Comparison of ENCODE assay signal across 11 mouse cellular contexts in the genomic region with DNA sequence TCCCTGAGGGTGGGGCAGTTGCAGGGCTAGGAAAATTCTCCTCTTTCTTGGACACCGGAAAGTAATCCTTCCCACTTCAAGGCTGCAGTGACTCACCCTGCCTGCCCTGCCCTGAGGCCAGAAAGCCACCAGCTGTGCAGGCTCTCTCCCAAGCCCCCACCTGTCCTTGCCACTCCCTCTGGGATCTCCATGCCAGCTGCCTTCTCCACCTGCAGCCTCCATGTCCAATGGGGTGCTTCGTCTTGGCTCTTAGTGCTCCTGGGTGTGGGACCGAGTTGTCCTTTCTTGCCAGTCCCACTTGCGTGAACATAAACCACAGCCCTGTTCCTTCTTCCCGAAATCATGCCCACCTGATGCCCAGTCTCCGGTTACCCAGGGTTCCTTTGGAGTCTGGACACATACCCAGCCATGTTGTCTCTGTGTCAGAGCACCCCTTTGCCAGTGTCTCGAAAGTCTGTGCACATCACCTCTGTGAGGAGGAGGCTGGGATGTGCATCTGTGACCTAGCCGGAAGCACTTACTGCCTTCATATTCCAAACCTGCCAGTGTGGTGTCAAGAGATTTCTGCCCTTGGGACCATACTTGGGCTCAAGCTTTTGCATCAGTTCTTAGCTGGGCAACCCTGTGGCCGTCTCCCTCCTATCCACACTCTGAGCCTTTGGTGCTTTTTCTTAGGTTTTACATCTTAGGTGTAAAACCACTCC. TPM values are rescaled to one million over a fixed set of nuclear protein-coding genes. Genes with fewer than 3 reads are reported as not detected.
DNase-seq lines count a peak whose midpoint lies in the region; ATAC-seq and TF ChIP-seq lines count a peak whose summit lies in the region.
"Had no signal": no experiment of that assay in that cellular context is flagged by ENCODE, and none has a peak within 500 bp of the region (broad histone marks: within the 10 kb centered on the region; RNA-seq: fewer than 3 reads in every experiment).

No protein-coding gene starts in this region.

- TF ChIP-seq EP300 in heart, adult 2 months (IDR thresholded peaks at IDR 0.05; ENCODE audit: insufficient read depth, low read depth, low read length): no peak

- H3K9ac ChIP-seq in heart, embryonic 15.5 days: no peak overlapping the region
- H3K9ac ChIP-seq in heart, adult 2 months (ENCODE audit: low read depth, low read length): no peak overlapping the region
- peak overlapping the region; percentile 94 for H3K9ac ChIP-seq in forebrain, embryonic 15.5 days (replicated peaks)
- H3K9ac ChIP-seq in midbrain, embryonic 14.5 days (replicated peaks; ENCODE audit: low read length): peak overlapping the region; percentile 93
- H3K9ac ChIP-seq: liver, embryonic 14.5 days had no signal

- intact Hi-C loops in heart, adult 2 months (cut with DNase I): loop anchor here (5.0 kb wide), 1 partner anchor 47 kb away; no protein-coding TSS in a partner anchor

- no peak for TF ChIP-seq POLR2A in heart, adult 2 months (IDR thresholded peaks at IDR 0.05; ENCODE audit: insufficient read depth, low read depth, low read length)

- H3K27ac ChIP-seq in heart, embryonic 15.5 days: no peak overlapping the region
- no peak overlapping the region for H3K27ac ChIP-seq in heart, adult 2 months
- peak overlapping the region; percentile 95 for H3K27ac ChIP-seq in forebrain, embryonic 15.5 days (replicated peaks)
- H3K27ac ChIP-seq in midbrain, embryonic 14.5 days (replicated peaks; ENCODE audit: low read depth, low read length): peak overlapping the region; percentile 96
- H3K27ac ChIP-seq: liver, embryonic 14.5 days had no signal

- WGBS in heart, embryonic 15.5 days: 80% methylated on average over 9 of the region's 9 CpGs
- 83% methylated on average over 9 of the region's 9 CpGs for WGBS in heart, adult 2 months
- 68% methylated on average over 9 of the region's 9 CpGs for WGBS in forebrain, embryonic 15.5 days
- 61% methylated on average over 9 of the region's 9 CpGs for WGBS in midbrain, embryonic 14.5 days

- no peak for TF ChIP-seq CTCF in heart, adult 2 months (IDR thresholded peaks at IDR 0.05)

- H3K4me2 ChIP-seq in heart, embryonic 15.5 days: no peak overlapping the region
- peak overlapping the region; percentile 69 for H3K4me2 ChIP-seq in forebrain, embryonic 15.5 days (replicated peaks)
- peak overlapping the region; percentile 95 for H3K4me2 ChIP-seq in midbrain, embryonic 14.5 days (ENCODE audit: low read length)

- no peak for ATAC-seq in heart, embryonic 15.5 days (replicated peaks; ENCODE audit: insufficient number of reproducible peaks, insufficient read depth, low FRiP score, low read depth)
- no peak for ATAC-seq in forebrain, embryonic 15.5 days (replicated peaks)
- no peak for ATAC-seq in midbrain, embryonic 14.5 days (ENCODE audit: low FRiP score, low TSS enrichment)
- ATAC-seq in erythroid progenitor cell, adult 5-6 weeks (replicated peaks; ENCODE audit: low FRiP score, poor library complexity, severe bottlenecking): no peak

- H3K79me2 ChIP-seq in heart, adult 2 months (replicated peaks; ENCODE audit: control insufficient read depth, insufficient read depth, low read length): no peaks in the 10 kb centered on the region

- H3K27me3 ChIP-seq in heart, embryonic 15.5 days: peaks cover 50% of the 10 kb centered on the region
- peaks cover 5% of the 10 kb centered on the region for H3K27me3 ChIP-seq in heart, adult 2 months (ENCODE audit: control insufficient read depth, insufficient read depth, low read length)
- H3K27me3 ChIP-seq in forebrain, embryonic 15.5 days: 0 out of 2 replicates have a peak, but pooled peaks cover 3% of the 10 kb centered on the region
- H3K27me3 ChIP-seq in midbrain, embryonic 14.5 days (ENCODE audit: control insufficient read depth, insufficient read depth, low read length): no peaks in the 10 kb centered on the region; the same call in 1 of the 2 replicates

- DNase-seq in heart, adult 2 months: no peak
- peak; percentile 57 to 64 for DNase-seq in cerebellum, adult 18-20 months
- DNase-seq in midbrain, embryonic 14.5 days: no peak
- DNase-seq in gastrocnemius, postnatal 10 days: no peak
- DNase-seq in kidney, postnatal 14 days: no peak
- DNase-seq: kidney, adult 18-20 months had no signal

- H3K36me3 ChIP-seq in heart, embryonic 15.5 days: no peaks in the 10 kb centered on the region
- H3K36me3 ChIP-seq in heart, adult 2 months (ENCODE audit: control insufficient read depth, insufficient read depth, low read length): no peaks in the 10 kb centered on the region
- peaks cover 15% of the 10 kb centered on the region for H3K36me3 ChIP-seq in forebrain, embryonic 15.5 days
- H3K36me3 ChIP-seq in midbrain, embryonic 14.5 days (ENCODE audit: control insufficient read depth, insufficient read depth, low read length): peaks cover 13% of the 10 kb centered on the region

- H3K4me3 ChIP-seq in heart, embryonic 15.5 days: peak overlapping the region; percentile 43; the same call in 1 of the 2 replicates
- no peak overlapping the region for H3K4me3 ChIP-seq in heart, adult 2 months
- H3K4me3 ChIP-seq in forebrain, embryonic 15.5 days: peak overlapping the region; percentile 86
- peak overlapping the region; percentile 89 for H3K4me3 ChIP-seq in midbrain, embryonic 14.5 days (replicated peaks; ENCODE audit: low read depth, low read length)

- H3K4me1 ChIP-seq in heart, embryonic 15.5 days (replicated peaks): peaks cover 27% of the 10 kb centered on the region
- H3K4me1 ChIP-seq in heart, adult 2 months (ENCODE audit: control insufficient read depth, insufficient read depth, low read length): peaks cover 5% of the 10 kb centered on the region
- H3K4me1 ChIP-seq in forebrain, embryonic 15.5 days: peaks cover 61% of the 10 kb centered on the region
- peaks cover 53% of the 10 kb centered on the region for H3K4me1 ChIP-seq in midbrain, embryonic 14.5 days (ENCODE audit: control insufficient read depth, insufficient read depth, low read length)

- H3K9me3 ChIP-seq in heart, embryonic 15.5 days (replicated peaks): no peaks in the 10 kb centered on the region
- no peaks in the 10 kb centered on the region for H3K9me3 ChIP-seq in forebrain, embryonic 15.5 days
- H3K9me3 ChIP-seq in midbrain, embryonic 14.5 days (ENCODE audit: control insufficient read depth, low read length): no peaks in the 10 kb centered on the region

RNA-seq across cellular contexts. Expression of a gene that starts 1.4 kb away (rescaled TPM):
- 0.64 and 2.5 TPM in 2 replicates for polyA plus RNA-seq in heart, embryonic 15.5 days (2015; fragmentation: Nextera tagmentation; extraction: Ambion mirVana)
- total RNA-seq in heart, adult 2 months (2021): under 1 TPM in 1 of 2 experiments, not detected in 1; 0.66 TPM
- 0.23 and 0.32 TPM in 2 replicates for polyA plus RNA-seq in heart, adult 2 months (2012; rRNA removed)
- polyA plus RNA-seq in forebrain, embryonic 15.5 days (2015; fragmentation: Nextera tagmentation; extraction: Ambion mirVana): 149 and 150 TPM in 2 replicates
- 113 and 165 TPM in 2 replicates for polyA plus RNA-seq in midbrain, embryonic 14.5 days (2014; fragmentation: Nextera tagmentation; extraction: Ambion mirVana)
- not detected in 2 replicates for total RNA-seq in erythroid progenitor cell, adult 5-6 weeks (2015; ENCODE audit: low replicate concordance)
- not detected in 2 replicates for total RNA-seq in erythroid progenitor cell, adult 5-6 weeks (2017; ENCODE audit: low replicate concordance)
- total RNA-seq in gastrocnemius, postnatal 10 days (2021): 1 to 10 TPM in 1 of 2 experiments, under 1 TPM in 1; 0.87 to 1.9 TPM

RNA-seq across cellular contexts. Expression of a gene that starts 13.2 kb away (rescaled TPM):
- 293 and 321 TPM in 2 replicates for polyA plus RNA-seq in heart, embryonic 15.5 days (2015; fragmentation: Nextera tagmentation; extraction: Ambion mirVana)
- total RNA-seq in heart, adult 2 months (2021): 100 to 1,000 TPM; 196 to 213 TPM
- polyA plus RNA-seq in heart, adult 2 months (2012; rRNA removed): 307 and 331 TPM in 2 replicates
- polyA plus RNA-seq in forebrain, embryonic 15.5 days (2015; fragmentation: Nextera tagmentation; extraction: Ambion mirVana): 144 TPM in 2 replicates
- 132 and 144 TPM in 2 replicates for polyA plus RNA-seq in midbrain, embryonic 14.5 days (2014; fragmentation: Nextera tagmentation; extraction: Ambion mirVana)
- total RNA-seq in erythroid progenitor cell, adult 5-6 weeks (2015; ENCODE audit: low replicate concordance): 211 and 271 TPM in 2 replicates
- total RNA-seq in erythroid progenitor cell, adult 5-6 weeks (2017; ENCODE audit: low replicate concordance): 78.9 and 80.8 TPM in 2 replicates
- total RNA-seq in gastrocnemius, postnatal 10 days (2021): 10 to 100 TPM; 51.7 to 53.5 TPM

RNA-seq across cellular contexts. Expression of a gene that starts 28.6 kb away (rescaled TPM):
- polyA plus RNA-seq in heart, embryonic 15.5 days (2015; fragmentation: Nextera tagmentation; extraction: Ambion mirVana): 20.2 and 31.9 TPM in 2 replicates
- total RNA-seq in heart, adult 2 months (2021): 10 to 100 TPM in 1 of 2 experiments, under 1 TPM in 1; 0.42 to 10.3 TPM
- 0.91 and 4.4 TPM in 2 replicates for polyA plus RNA-seq in heart, adult 2 months (2012; rRNA removed)
- 1.9 and 2.6 TPM in 2 replicates for polyA plus RNA-seq in forebrain, embryonic 15.5 days (2015; fragmentation: Nextera tagmentation; extraction: Ambion mirVana)
- 0.51 and 2.3 TPM in 2 replicates for polyA plus RNA-seq in midbrain, embryonic 14.5 days (2014; fragmentation: Nextera tagmentation; extraction: Ambion mirVana)
- 5,198 and 5,361 TPM in 2 replicates for total RNA-seq in erythroid progenitor cell, adult 5-6 weeks (2015; ENCODE audit: low replicate concordance)
- 5,184 and 5,388 TPM in 2 replicates for total RNA-seq in erythroid progenitor cell, adult 5-6 weeks (2017; ENCODE audit: low replicate concordance)
- 10 to 100 TPM in 1 of 2 experiments, 1 to 10 TPM in 1; 2.1 to 10.7 TPM for total RNA-seq in gastrocnemius, postnatal 10 days (2021)
- polyA plus RNA-seq: testis, adult 2 months had no signal

RNA-seq across cellular contexts. Expression of a gene that starts 35.5 kb away (rescaled TPM):
- 198 and 242 TPM in 2 replicates for polyA plus RNA-seq in heart, embryonic 15.5 days (2015; fragmentation: Nextera tagmentation; extraction: Ambion mirVana)
- total RNA-seq in heart, adult 2 months (2021): 10 to 100 TPM; 83.4 to 86.9 TPM
- polyA plus RNA-seq in heart, adult 2 months (2012; rRNA removed): 118 and 119 TPM in 2 replicates
- 61.8 and 62.0 TPM in 2 replicates for polyA plus RNA-seq in forebrain, embryonic 15.5 days (2015; fragmentation: Nextera tagmentation; extraction: Ambion mirVana)
- 33.1 and 45.5 TPM in 2 replicates for polyA plus RNA-seq in midbrain, embryonic 14.5 days (2014; fragmentation: Nextera tagmentation; extraction: Ambion mirVana)
- total RNA-seq in erythroid progenitor cell, adult 5-6 weeks (2015; ENCODE audit: low replicate concordance): 90.1 and 125 TPM in 2 replicates
- 38.5 and 49.9 TPM in 2 replicates for total RNA-seq in erythroid progenitor cell, adult 5-6 weeks (2017; ENCODE audit: low replicate concordance)
- 10 to 100 TPM; 81.6 to 93.6 TPM for total RNA-seq in gastrocnemius, postnatal 10 days (2021)

RNA-seq across cellular contexts. Expression of a gene that starts 52.9 kb away (rescaled TPM):
- polyA plus RNA-seq in heart, embryonic 15.5 days (2015; fragmentation: Nextera tagmentation; extraction: Ambion mirVana): 2.7 and 5.7 TPM in 2 replicates
- 1 to 10 TPM; 3.8 to 3.9 TPM for total RNA-seq in heart, adult 2 months (2021)
- 7.7 and 8.3 TPM in 2 replicates for polyA plus RNA-seq in heart, adult 2 months (2012; rRNA removed)
- 22.5 and 24.3 TPM in 2 replicates for polyA plus RNA-seq in forebrain, embryonic 15.5 days (2015; fragmentation: Nextera tagmentation; extraction: Ambion mirVana)
- 28.6 and 50.4 TPM in 2 replicates for polyA plus RNA-seq in midbrain, embryonic 14.5 days (2014; fragmentation: Nextera tagmentation; extraction: Ambion mirVana)
- total RNA-seq in erythroid progenitor cell, adult 5-6 weeks (2015; ENCODE audit: low replicate concordance): not detected in 2 replicates
- total RNA-seq in erythroid progenitor cell, adult 5-6 weeks (2017; ENCODE audit: low replicate concordance): not detected in 2 replicates
- total RNA-seq in gastrocnemius, postnatal 10 days (2021): 10 to 100 TPM; 11.7 to 12.3 TPM

Comparison
In these comparisons a context has a peak if more than half of its experiments do, and no peak if none do; other contexts are left out.
1. H3K27ac ChIP-seq: peak in forebrain, embryonic 15.5 days (single experiment) and midbrain, embryonic 14.5 days (single experiment); none in heart, embryonic 15.5 days (single experiment) and heart, adult 2 months (single experiment).
2. H3K9ac ChIP-seq: peak in forebrain, embryonic 15.5 days (single experiment) and midbrain, embryonic 14.5 days (single experiment); none in heart, embryonic 15.5 days (single experiment) and heart, adult 2 months (single experiment).
3. DNase-seq: peak in cerebellum, adult 18-20 months (2 of 2); none in heart, adult 2 months (0 of 2), midbrain, embryonic 14.5 days (single experiment), gastrocnemius, postnatal 10 days (single experiment) and kidney, postnatal 14 days (single experiment).
4. RNA of a gene that starts 1.4 kb away (polyA plus RNA-seq): 149 to 150 TPM in forebrain, embryonic 15.5 days and 113 to 165 TPM in midbrain, embryonic 14.5 days; 0.64 to 2.5 TPM in heart, embryonic 15.5 days and 0.23 to 0.32 TPM in heart, adult 2 months; every median in the first group is over 10 times any median in the second.